Mouse (Mus musculus) limb, embryonic 15.5 days (tissue): ENCODE results near the gene Nt5e. TPM values are rescaled to one million over a fixed set of nuclear protein-coding genes. Genes with fewer than 3 reads are reported as not detected.
"Not testable (repeated sequence)": the region's sequence is repeated elsewhere in the genome, so short reads cannot be mapped to it uniquely, and the experiment has no call there.

ENCODE experiments used
- ATAC-seq: fragments of 200-750 bp; cut with Nextera tagmentation; 2 replicates; pipeline ENCODE4 v1.8.0; 2017; ENCODE audit warnings: low read depth, moderate TSS enrichment; ENCODE audit not compliant: insufficient number of reproducible peaks, low FRiP score, low TSS enrichment
- H3K27ac ChIP-seq: fragments of 300-500 bp; sonication (generic); 2 replicates; pipeline ENCODE4 v1.5.1; 2015; ENCODE audit warnings: moderate library complexity, mild to moderate bottlenecking, inconsistent platforms
- H3K27me3 ChIP-seq: fragments of 300-500 bp; sonication (generic); 2 replicates; pipeline ENCODE4 v1.6.1; 2015; ENCODE audit warnings: inconsistent platforms
- H3K36me3 ChIP-seq: fragments of 300-500 bp; sonication (generic); 2 replicates; pipeline ENCODE4 v1.6.1; 2015; ENCODE audit warnings: inconsistent platforms
- H3K4me1 ChIP-seq: fragments of 300-500 bp; sonication (generic); 2 replicates; pipeline ENCODE4 v1.6.1; 2015; ENCODE audit warnings: inconsistent platforms
- H3K4me2 ChIP-seq: fragments of 300-500 bp; sonication (generic); 2 replicates; pipeline ENCODE4 v1.6.1; 2015; ENCODE audit warnings: mild to moderate bottlenecking, inconsistent platforms
- H3K4me3 ChIP-seq: fragments of 300-500 bp; sonication (generic); 2 replicates; pipeline ENCODE4 v1.5.1; 2015; ENCODE audit warnings: mild to moderate bottlenecking, inconsistent platforms
- H3K9ac ChIP-seq: fragments of 300-500 bp; sonication (generic); 2 replicates; pipeline ENCODE4 v1.6.1; 2015; ENCODE audit warnings: inconsistent platforms
- H3K9me3 ChIP-seq: fragments of 300-500 bp; sonication (generic); 2 replicates; pipeline ENCODE4 v1.6.1; 2016; ENCODE audit warnings: inconsistent platforms
- WGBS: fragments of 180-500 bp; shearing (Covaris S2); methylation state at CpG from one replicate; pipeline ENCODE4 v1.1.7; 2015; 5-methylcytosine and 5-hydroxymethylcytosine counted together
- polyA plus RNA-seq: library from polyadenylated mRNA; unstranded; fragments of >200 nt; fragmentation: Nextera tagmentation; extraction: Ambion mirVana; gene quantifications from 2 replicates; pipeline ENCODE4 v1.2.1, GENCODE M21; 2015

Gene Nt5e
- 39.3 and 40.2 TPM in 2 replicates for polyA plus RNA-seq

- Histone ChIP-seq H3K4me3 (peak within 1 kb of the TSS; percentile 57), H3K27me3 (0 out of 2 replicates have a peak, but pooled peaks cover 4% of the 10 kb centered on the region), H3K4me2 (peak within 1 kb of the TSS; percentile 87), H3K36me3 (no peaks in the 10 kb centered on the region), H3K9me3 (no peaks in the 10 kb centered on the region), H3K27ac (peak within 1 kb of the TSS; percentile 68), H3K4me1 (peaks cover 16% of the 10 kb centered on the region), H3K9ac (peak within 1 kb of the TSS; percentile 67)
- under 1% methylated on average over 65 of the region's 66 CpGs for WGBS
- peak; percentile 89 for ATAC-seq
Observed at GRCm38 (mm10) chr9:88326930-88327901, at the start of gene Nt5e. Nt5e (plus strand) TSS chr9:88327197.

DNA sequence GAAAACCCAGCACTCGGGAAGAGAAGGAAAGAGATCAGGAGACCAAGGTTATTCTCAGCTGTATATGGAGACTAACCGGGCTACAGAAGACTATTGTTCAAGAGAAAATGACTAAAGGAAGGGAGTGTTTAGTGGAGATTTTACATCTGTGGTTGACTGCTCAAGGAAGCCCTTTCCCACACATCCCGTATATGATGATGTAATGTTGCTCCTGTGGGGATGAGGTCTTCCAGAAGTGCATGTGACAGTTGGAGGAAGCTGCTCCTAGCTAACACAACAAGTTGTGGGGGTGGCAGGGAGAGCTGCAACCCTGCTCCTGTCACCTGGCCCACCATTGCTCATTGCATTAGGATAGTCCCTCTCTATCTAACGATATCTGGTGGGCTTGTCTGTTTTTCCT is 49.4 kb upstream of the Nt5e start:
- Histone ChIP-seq H3K4me2 (no peak overlapping the region), H3K9ac (no peak overlapping the region), H3K27me3 (no peaks in the 10 kb centered on the region), H3K4me3 (no peak overlapping the region), H3K4me1 (no peaks in the 10 kb centered on the region), H3K27ac (no peak overlapping the region), H3K9me3 (no peaks in the 10 kb centered on the region), H3K36me3 (no peaks in the 10 kb centered on the region)
- no peak for ATAC-seq
- 78% methylated on average over 4 of the region's 4 CpGs for WGBS

DNA sequence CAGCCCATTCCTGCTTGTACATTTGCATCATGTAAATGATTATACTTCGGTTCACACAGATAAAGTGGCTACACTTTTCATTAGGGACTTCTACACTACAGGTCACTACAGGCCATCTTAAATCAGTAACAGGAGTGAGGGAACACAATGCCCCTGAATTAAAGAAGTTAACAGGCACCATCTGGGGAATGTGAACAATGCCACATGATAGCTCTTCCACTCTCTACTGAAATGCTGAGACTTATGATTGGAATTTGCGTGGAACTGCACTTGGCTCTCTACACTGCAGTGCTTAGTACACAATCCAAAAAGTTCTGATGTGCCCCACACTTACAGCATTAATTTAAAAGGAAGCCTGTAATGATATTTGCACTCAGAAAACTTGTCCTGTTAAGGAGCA is 47.3 kb upstream of the Nt5e start:
- Histone ChIP-seq H3K4me2 (no peak overlapping the region), H3K27ac (no peak overlapping the region), H3K4me1 (no peaks in the 10 kb centered on the region), H3K9me3 (no peaks in the 10 kb centered on the region), H3K9ac (no peak overlapping the region), H3K36me3 (no peaks in the 10 kb centered on the region), H3K27me3 (no peaks in the 10 kb centered on the region), H3K4me3 (no peak overlapping the region)
- 51% methylated on average over 2 of the region's 2 CpGs for WGBS
- no peak for ATAC-seq

DNA sequence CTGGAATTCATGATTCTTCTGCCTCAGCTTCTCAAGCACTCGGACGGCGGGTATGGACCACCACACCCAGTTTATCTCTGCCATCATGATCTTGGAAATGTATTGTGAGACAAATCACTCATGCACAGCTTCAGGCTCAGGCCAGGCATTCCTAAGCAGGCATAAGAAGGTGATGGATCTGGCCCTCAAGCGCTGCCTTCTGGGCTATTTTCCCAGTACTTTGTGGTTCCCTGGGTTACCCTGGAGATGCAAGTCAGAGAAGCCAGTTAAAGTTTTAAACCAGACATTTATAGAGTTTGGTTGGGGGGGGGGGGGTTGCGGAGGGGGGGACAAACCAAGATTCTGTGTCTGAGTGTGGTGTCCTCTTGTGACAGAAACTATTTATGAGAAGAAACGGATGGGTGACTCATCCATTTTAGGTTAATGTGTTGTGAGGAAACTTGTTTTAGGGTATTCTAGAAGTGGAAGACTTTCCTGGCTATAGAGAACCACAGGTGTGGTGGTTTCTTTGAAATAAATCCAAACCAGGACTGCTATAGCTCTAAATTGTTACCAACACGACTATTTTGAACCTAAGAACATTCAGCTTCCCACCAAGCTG is 37.3 kb upstream of the Nt5e start:
- Histone ChIP-seq H3K4me3 (no peak overlapping the region), H3K4me1 (no peaks in the 10 kb centered on the region), H3K9me3 (no peaks in the 10 kb centered on the region), H3K9ac (no peak overlapping the region), H3K27me3 (no peaks in the 10 kb centered on the region), H3K27ac (peak overlapping the region; percentile 54), H3K36me3 (no peaks in the 10 kb centered on the region), H3K4me2 (no peak overlapping the region)
- ATAC-seq = no peak
- WGBS = 69% methylated on average over 7 of the region's 7 CpGs

GRCm38 (mm10) chr9:88292836-88293370 is 34.1 kb upstream of the Nt5e start:
- Histone ChIP-seq H3K9ac (no peak overlapping the region), H3K27ac (no peak overlapping the region), H3K4me3 (no peak overlapping the region), H3K4me2 (no peak overlapping the region), H3K9me3 (no peaks in the 10 kb centered on the region), H3K36me3 (no peaks in the 10 kb centered on the region), H3K4me1 (no peaks in the 10 kb centered on the region), H3K27me3 (no peaks in the 10 kb centered on the region)
- 76% methylated on average over 2 of the region's 2 CpGs for WGBS
- no peak for ATAC-seq

DNA sequence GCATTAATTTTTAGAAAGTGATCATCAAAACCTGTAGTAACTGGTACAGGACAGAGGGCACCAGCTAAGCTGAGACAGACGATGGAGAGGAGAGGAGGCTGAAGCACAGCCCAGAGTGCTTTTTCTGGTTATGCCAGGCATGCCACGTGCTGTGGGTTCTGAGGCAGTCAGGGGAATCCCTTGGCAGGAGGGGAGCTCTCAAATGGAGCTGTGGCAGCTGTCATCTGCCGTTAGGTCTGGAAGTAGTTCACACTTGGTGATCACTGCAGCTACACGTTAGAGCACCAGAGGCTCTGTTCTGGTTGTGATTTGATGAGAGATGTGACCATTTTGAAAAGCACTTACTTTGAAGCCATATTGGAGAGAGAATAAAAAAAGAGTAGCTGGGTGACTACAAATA is 31.2 kb upstream of the Nt5e start:
- H3K27me3 ChIP-seq = no peaks in the 10 kb centered on the region
- H3K4me3 ChIP-seq = no peak overlapping the region
- no peak for ATAC-seq
- H3K27ac ChIP-seq = no peak overlapping the region
- H3K36me3 ChIP-seq = no peaks in the 10 kb centered on the region
- H3K4me2 ChIP-seq = no peak overlapping the region
- H3K9me3 ChIP-seq = no peaks in the 10 kb centered on the region
- no peak overlapping the region for H3K9ac ChIP-seq
- no peaks in the 10 kb centered on the region for H3K4me1 ChIP-seq
- 42% methylated on average over 4 of the region's 4 CpGs for WGBS

GRCm38 (mm10) chr9:88296321-88296720 is 30.7 kb upstream of the Nt5e start:
- WGBS = 62% methylated on average over 5 of the region's 5 CpGs
- H3K36me3 ChIP-seq = no peaks in the 10 kb centered on the region
- no peak for ATAC-seq
- no peaks in the 10 kb centered on the region for H3K27me3 ChIP-seq
- H3K27ac ChIP-seq = no peak overlapping the region
- no peaks in the 10 kb centered on the region for H3K4me1 ChIP-seq
- H3K4me2 ChIP-seq = no peak overlapping the region
- no peak overlapping the region for H3K4me3 ChIP-seq
- no peak overlapping the region for H3K9ac ChIP-seq
- H3K9me3 ChIP-seq = no peaks in the 10 kb centered on the region

GRCm38 (mm10) chr9:88297244-88297643 is 29.8 kb upstream of the Nt5e start:
- WGBS = 91% methylated on average over 3 of the region's 3 CpGs
- not testable (repeated sequence) for H3K4me2 ChIP-seq, H3K27me3 ChIP-seq, H3K36me3 ChIP-seq, H3K4me3 ChIP-seq, ATAC-seq, H3K9me3 ChIP-seq, H3K4me1 ChIP-seq, H3K9ac ChIP-seq, H3K27ac ChIP-seq

DNA sequence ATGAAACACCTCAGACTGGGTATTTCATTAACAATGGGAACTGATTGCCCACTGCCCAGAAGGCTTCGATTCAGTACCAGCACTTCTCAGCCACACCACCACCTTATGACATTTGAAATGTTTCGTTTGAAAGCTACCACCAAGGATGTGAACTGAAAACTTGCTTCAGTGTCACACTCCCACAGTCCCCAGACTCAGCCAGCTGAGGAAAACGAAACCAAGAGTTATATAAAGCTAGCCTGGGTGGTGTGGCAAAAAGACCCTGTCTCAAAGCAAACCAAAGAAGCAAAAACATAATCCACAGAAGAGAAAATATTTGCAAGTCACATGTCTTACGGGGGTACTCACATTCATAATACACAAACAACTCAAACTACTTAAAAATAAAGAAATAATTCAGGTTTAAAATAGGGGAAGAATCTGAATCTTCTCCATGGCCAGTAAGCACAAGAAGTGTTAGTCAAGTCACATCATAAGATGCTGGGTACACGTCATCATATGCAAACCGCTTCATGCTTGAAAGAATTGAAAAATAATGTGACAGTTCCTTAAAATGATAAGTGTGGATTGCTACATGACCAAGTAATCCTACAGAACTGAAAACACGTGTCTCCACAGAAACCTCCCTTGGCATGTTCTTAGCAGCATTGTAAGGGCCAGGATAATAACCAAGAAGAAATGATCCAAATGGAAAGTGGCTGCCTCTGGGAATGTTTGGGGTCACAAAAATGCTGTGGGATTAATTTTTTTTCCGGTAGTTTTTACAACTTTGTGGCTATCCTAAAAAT is 28.9 kb upstream of the Nt5e start:
- no peak for ATAC-seq
- Histone ChIP-seq H3K4me2 (no peak overlapping the region), H3K4me3 (no peak overlapping the region), H3K4me1 (no peaks in the 10 kb centered on the region), H3K27ac (no peak overlapping the region), H3K9me3 (no peaks in the 10 kb centered on the region), H3K9ac (no peak overlapping the region), H3K27me3 (no peaks in the 10 kb centered on the region), H3K36me3 (no peaks in the 10 kb centered on the region)
- WGBS = 78% methylated on average over 8 of the region's 8 CpGs

GRCm38 (mm10) chr9:88307019-88307618 is 19.9 kb upstream of the Nt5e start:
- Histone ChIP-seq H3K4me1 (no peaks in the 10 kb centered on the region), H3K27me3 (no peaks in the 10 kb centered on the region), H3K9ac (no peak overlapping the region), H3K27ac (no peak overlapping the region), H3K4me3 (no peak overlapping the region), H3K36me3 (no peaks in the 10 kb centered on the region), H3K9me3 (no peaks in the 10 kb centered on the region), H3K4me2 (no peak overlapping the region)
- WGBS = 87% methylated on average over 2 of the region's 2 CpGs
- no peak for ATAC-seq

DNA sequence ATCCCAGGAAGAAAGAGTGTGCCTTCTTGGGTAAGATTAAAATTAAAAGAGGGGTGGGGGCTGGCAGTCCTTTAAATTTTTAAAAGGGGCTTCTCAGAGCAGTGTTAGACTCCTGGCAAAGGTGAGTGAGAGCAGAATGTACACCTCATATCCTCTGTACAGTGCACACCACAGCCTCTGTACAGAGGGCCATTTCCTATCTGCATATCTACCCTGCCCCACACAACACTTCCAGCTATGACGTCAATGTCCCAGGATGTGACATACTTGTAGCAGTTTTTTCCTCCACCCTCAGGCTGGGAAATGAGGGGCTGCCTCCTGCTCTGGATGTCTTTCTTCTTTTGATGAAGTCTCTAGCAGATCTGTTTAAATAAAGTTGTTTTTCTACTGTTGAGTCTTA is 17.9 kb upstream of the Nt5e start:
- no peak for ATAC-seq
- no peaks in the 10 kb centered on the region for H3K4me1 ChIP-seq
- H3K36me3 ChIP-seq = no peaks in the 10 kb centered on the region
- WGBS = 54% methylated on average over 1 of the region's 1 CpGs
- no peaks in the 10 kb centered on the region for H3K9me3 ChIP-seq
- H3K27ac ChIP-seq = no peak overlapping the region
- no peaks in the 10 kb centered on the region for H3K27me3 ChIP-seq
- H3K4me2 ChIP-seq = no peak overlapping the region
- no peak overlapping the region for H3K9ac ChIP-seq
- no peak overlapping the region for H3K4me3 ChIP-seq
